Mouse (Mus musculus) embryo, embryonic 11 days (tissue): Measurements from ENCODE around the gene Flrt3.

ENCODE experiments used
- DNase-seq: peaks from one replicate; pipeline ENCODE4 v3.0.0-alpha.2; 2015

Flrt3 gene

DNA sequence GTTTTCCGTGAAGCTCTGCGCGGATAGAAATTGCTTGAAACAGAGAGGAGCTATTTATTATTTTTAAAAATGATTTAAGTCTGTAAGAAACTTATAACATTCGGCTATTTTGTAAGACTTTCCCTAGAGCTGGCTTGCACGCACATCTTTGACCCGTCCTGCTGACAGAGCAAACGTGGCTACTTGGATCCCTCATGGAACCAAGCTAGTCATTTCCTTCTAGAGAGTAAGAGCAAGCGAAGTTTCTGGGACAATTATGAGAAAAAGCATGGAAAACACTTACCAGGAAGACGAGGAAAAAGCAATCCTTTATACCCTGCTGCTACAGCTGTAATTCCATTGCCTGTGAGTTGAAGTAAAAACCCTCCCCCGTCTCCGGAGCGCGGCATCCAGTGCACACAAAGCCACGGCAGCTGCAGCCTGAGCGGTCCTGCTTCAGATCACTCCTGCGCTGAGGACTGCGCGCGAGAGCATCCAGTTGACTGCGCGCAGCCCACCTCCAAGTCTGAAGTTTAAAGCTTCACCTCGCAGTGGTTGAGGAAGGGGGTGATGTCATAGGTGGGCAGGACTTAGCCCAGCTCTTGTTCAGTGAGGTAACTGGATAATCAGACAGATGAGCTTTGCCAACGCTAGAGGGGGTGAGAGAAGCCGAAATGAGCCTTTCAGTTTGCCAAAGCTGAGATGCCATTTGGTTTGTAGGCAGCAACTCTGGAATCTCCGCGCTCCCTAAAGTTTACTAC lies at the start of gene Flrt3:
Flrt3 (minus strand) TSS at position 507 of the 740 bp plus-strand sequence.
- peak; percentile 95 for DNase-seq

DNA sequence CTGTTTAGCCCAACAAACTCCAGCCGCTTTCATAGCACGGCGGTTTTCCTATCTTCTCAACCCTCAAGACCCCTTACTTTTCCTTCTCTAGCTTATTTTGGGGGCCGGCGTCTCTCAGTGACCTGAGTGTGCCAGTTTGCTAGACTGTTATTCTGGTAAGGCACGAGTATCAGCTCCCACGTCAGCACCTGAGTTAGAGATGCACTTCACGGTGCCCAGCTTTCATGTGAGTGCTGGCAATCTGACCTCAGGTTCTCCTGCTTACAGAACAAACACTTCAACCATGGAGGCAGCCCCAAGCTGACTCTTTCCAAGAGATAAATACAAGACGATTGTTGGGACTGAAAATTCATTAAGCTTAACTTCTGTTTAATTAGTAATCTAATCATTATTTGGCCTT lies 46.1 kb upstream of the Flrt3 start:
- DNase-seq, result no peak

DNA sequence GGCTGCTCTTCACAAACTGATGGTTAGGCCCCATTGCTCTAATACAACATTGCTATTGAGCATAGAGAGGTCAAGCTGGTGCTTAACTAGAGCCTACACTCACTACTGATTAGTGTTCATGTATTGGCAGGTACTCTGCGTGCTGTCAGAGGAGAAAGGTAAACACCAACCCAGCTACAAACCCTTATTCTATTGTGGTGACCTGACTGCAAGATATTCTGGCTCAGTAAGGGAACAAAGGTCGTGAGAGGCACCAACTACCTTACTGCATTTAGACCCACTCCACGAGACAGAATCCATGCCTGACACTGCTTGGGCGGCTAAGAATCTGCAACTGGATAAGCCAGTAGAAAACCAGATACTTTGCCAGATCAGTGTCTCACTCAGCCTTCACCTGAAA lies 44.6 kb upstream of the Flrt3 start:
- DNase-seq, result no peak

- no peak for DNase-seq
Observed at GRCm38 (mm10) chr2:140707550-140707949, 36.3 kb upstream of the Flrt3 start.

DNA sequence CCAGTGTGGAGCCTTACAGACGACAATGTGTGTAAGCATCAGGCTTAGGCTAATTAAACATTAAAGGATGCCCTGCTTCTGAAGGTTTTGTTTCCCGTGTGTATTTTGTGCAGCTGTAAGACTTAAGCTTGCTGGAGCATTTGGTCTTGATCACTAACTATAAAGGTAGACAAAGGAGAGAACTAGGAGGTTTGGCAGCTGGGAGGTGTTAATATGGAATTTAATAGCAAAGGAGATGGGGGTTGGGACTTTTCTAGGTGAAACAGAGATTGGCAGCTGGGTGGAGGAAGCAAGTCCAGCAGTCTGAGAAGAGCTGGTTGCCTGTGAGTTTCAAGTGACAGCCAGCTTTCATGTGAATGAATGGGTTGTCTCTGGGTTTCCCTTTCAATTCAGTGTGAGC lies 34.0 kb upstream of the Flrt3 start:
- DNase-seq, result peak; percentile 68

DNA sequence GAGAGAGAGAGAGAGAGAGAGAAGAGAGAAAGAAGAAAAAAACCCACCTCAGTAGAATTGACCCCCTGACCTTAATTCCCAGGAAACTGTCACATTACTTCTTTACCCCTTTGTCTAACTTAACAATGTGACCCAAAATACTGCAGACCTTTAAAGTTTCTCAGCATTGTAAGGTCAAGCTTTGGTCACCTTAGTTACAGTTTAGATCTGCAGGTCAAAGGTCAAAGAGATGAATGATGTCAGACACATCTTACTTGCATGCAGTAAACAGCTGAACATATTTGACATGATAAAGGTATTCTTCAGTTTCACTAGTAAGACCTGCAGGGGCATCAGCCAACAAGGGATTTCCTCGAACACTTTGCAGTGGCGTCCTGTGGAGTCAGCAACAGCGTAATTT lies 32.9 kb upstream of the Flrt3 start:
- DNase-seq, result peak; percentile 53

GRCm38 (mm10) chr2:140703377-140703776 lies 32.1 kb upstream of the Flrt3 start:
- DNase-seq, result no peak

DNA sequence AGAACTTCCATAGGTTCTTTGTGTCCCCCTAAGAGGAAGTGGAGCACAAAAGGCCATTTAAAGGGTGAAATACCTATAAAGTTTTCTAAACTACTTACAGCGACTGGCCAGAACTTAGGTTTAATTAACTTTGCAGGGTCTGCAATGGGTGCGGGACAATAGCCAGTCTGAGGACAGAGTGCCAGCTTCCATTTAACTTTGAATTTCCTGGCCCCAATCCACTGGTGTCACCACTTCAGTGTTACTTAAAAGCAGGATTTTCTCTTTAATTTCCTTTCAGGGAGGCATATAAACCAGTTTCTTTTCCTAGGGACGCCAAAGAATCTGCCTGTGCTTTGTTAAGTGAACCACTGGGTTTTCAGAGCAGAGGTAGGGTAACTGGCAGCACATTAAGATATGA lies 27.3 kb upstream of the Flrt3 start:
- peak; percentile 24 for DNase-seq

- no peak for DNase-seq
Observed at GRCm38 (mm10) chr2:140693845-140694244, 22.6 kb upstream of the Flrt3 start.

GRCm38 (mm10) chr2:140692461-140692860 lies 21.2 kb upstream of the Flrt3 start:
- no peak for DNase-seq

DNA sequence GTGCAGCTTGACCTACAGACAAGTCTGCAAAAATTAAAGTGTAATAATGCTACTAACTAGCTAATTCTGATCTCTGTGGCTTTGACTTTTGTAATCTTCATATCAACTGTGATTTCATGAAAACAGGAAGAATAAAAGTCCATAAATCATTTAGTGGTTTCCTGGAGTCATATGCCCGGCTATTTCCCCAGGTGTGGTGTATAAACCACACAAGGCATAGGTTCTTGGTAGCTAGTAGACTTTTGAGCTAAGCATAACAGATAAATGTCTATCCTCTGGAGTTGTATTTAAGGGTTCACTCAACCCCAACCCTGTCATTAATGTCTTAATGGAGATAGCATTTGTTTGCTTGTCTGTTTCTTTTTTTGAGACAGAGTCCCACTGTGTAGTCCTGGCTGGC lies 20.1 kb upstream of the Flrt3 start:
- DNase-seq, result no peak

- no peak for DNase-seq
Observed at GRCm38 (mm10) chr2:140690906-140691305, 19.6 kb upstream of the Flrt3 start.

- DNase-seq, result no peak
Observed at GRCm38 (mm10) chr2:140676728-140677127, 5.5 kb upstream of the Flrt3 start.

DNA sequence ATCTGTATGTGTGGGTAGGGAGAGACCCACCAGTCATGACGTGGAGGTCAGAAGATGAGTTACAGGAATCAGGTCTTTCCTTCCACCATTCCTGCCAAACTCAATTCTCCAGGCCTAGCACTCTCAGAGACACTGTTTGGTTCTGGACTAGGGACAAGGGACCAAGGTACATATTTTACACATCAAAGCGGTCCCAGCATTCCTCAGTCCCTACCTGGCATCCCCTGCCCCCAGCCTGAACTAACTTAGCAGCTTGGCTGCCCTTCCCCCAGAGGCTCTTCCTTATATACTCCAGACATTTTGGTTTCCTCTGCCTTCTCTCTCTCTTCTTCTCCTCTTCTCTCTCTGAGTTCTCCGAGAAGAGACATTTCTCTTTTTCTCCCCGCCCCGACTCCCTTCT lies 2.2 kb upstream of the Flrt3 start:
- DNase-seq, result no peak

DNA sequence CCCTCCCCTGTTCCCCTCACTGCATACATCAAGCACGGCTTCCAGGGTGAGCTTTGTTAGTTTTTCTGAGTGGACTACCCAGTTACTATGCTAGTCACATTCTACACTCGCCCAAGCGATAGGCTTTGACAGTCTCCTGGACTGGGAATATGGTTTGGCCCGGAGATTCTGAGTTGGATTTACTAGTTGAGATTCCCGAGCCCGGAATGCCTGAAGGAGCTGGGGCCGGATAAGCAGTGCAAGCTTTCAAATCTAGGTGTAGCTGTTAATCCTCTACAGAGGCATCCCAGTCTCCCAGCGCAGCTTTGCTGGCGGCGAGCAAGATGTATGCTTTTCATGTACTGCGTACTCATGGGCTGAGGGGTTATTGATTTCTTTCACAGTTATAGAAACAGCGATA lies 812 bp downstream of the Flrt3 start:
- peak; percentile 75 for DNase-seq

- DNase-seq, result no peak
Observed at GRCm38 (mm10) chr2:140669786-140670185, 1.5 kb downstream of the Flrt3 start.

- no peak for DNase-seq
Observed at GRCm38 (mm10) chr2:140669081-140669480, 2.2 kb downstream of the Flrt3 start.

- DNase-seq, result peak; percentile 92
Observed at GRCm38 (mm10) chr2:140668311-140668710, 3.0 kb downstream of the Flrt3 start.

DNA sequence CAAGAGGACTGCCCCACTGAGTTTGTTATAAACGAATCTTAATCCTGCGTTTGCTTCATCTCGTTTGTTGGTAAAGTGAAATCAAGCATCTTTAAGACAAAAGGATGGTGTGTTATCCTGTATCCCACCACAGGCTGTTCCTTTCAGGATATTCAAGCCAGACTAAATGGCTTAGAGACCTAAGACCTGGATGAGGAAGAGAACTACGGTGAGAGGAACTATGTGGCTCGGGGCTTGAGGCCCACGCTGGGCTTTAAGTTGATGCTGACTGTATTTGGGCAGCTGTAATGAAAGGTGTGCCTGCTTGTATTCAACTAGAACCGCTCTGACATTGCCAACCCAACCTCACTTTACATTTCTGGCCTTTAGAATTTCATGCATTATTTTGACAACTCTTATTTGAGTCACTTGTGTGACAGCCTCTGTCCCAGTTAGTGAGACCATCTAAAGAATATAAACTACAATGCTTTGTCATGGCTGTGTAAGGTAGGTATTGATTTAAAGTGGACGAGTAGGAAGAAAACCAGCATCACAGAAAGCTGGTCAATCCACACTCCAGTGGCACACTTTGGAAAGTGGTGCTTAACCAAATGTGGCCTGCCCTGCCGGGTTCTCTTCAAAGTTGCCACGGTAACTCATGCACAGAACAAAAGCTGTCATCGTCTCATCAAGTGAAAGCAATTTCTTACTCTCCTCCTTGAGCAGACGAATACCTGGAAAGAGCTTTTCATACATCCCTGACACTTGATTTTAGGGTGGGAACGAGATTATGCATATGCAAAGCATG lies 3.8 kb downstream of the Flrt3 start:
- DNase-seq, result no peak

DNA sequence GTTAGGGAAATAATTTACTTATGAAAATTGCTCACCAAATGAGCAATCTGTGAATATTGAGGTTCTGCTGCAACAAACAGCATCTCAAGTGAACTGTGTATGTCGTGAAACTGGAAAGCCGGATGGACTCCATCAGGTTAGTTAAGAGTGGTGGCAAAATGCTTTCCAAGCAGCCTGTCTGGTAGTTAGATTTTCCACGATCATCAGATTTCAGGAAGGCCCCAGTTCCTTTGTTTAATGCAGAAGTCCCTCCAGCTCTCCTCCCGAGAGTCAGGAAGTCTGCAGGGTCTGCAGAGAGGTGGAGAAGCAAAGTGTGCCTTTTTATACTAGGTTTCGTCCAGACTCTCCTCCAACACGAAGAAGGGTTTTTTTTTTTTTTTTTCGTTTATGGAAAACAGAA lies 4.4 kb downstream of the Flrt3 start:
- DNase-seq, result peak; percentile 49

DNA sequence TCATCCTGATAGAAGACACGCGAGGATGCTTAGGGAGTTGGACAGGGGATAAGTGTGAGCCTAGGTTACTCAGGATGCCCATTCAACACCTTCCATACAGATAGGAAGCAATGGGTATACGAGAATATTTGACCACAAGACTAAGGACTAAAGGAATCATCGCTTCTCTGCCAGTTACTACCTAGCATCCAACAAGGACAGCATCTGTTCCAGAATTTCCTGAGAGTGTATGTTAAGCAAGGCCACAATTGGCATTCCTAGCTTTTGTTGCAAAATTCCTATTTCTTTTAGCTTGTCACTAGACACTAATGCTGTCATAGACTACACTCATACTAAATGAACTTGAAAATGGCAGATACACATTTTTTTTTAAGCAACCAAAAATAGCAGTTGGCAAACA lies 6.9 kb downstream of the Flrt3 start:
- no peak for DNase-seq

- no peak for DNase-seq
Observed at GRCm38 (mm10) chr2:140662673-140663072, 8.6 kb downstream of the Flrt3 start.

- DNase-seq, result no peak
Observed at GRCm38 (mm10) chr2:140653978-140654377, 17.3 kb downstream of the Flrt3 start.

DNA sequence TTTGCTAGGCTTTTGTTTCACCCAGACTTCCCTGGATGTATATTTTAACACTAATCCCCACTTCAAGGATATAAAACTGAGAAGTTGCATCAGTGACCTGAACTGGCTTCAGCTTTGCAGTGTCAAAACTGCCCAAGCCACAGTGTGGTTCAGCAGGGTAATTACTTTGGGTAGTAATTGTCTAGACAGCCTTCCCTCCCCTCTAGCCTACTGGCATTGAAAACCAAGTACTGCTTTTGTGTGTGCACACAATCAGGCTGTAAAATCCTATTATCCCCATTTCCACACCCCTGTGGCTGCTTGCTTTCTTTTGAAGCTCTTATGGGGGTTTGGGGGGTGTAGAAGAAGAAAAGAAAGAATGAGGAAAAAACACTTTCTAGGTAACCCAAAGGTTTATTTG lies 17.8 kb downstream of the Flrt3 start:
- DNase-seq, result peak; percentile 54
